Mouse (Mus musculus) liver, adult (tissue): ENCODE results near the gene Gm28845.

Source experiments
- GATA4 ChIP-seq: IDR thresholded peaks from 2 replicates; pipeline ENCODE4 v1.6.1; 2014; ENCODE audit warnings: mild to moderate bottlenecking, low read length; ENCODE audit not compliant: insufficient replicate concordance

Gm28845 gene

GRCm38 (mm10) chr1:65113536-65114172, 5.7 kb downstream of the Gm28845 start:
- TF ChIP-seq GATA4 = no peak

GRCm38 (mm10) chr1:65112807-65113196, 6.6 kb downstream of the Gm28845 start:
- TF ChIP-seq GATA4 = no peak

GRCm38 (mm10) chr1:65112031-65112806, 7.1 kb downstream of the Gm28845 start:
- TF ChIP-seq GATA4 = no peak

- no peak for TF ChIP-seq GATA4
Observed at GRCm38 (mm10) chr1:65109756-65110435, 9.5 kb downstream of the Gm28845 start.

- no peak for TF ChIP-seq GATA4
Observed at GRCm38 (mm10) chr1:65109196-65109595, 10.2 kb downstream of the Gm28845 start.

GRCm38 (mm10) chr1:65107654-65108279, 11.6 kb downstream of the Gm28845 start:
- TF ChIP-seq GATA4 = no peak

GRCm38 (mm10) chr1:65103273-65103672, 16.1 kb downstream of the Gm28845 start, which contains the start of gene Cryga:
TSS of gene Cryga (minus strand) at chr1:65103373.
- no peak for TF ChIP-seq GATA4

GRCm38 (mm10) chr1:65096953-65097352, 22.4 kb downstream of the Gm28845 start:
- TF ChIP-seq GATA4 = no peak

- no peak for TF ChIP-seq GATA4
Observed at GRCm38 (mm10) chr1:65091566-65091965, 27.8 kb downstream of the Gm28845 start.

- no peak for TF ChIP-seq GATA4
Observed at GRCm38 (mm10) chr1:65090370-65090769, 29.0 kb downstream of the Gm28845 start.

GRCm38 (mm10) chr1:65088567-65089356, 30.6 kb downstream of the Gm28845 start:
- TF ChIP-seq GATA4 = no peak

GRCm38 (mm10) chr1:65082188-65082587, 37.2 kb downstream of the Gm28845 start, which contains the start of gene Crygb:
TSS of gene Crygb (minus strand) at chr1:65082288.
- TF ChIP-seq GATA4 = no peak

- no peak for TF ChIP-seq GATA4
Observed at GRCm38 (mm10) chr1:65075607-65076006, 43.8 kb downstream of the Gm28845 start.

- no peak for TF ChIP-seq GATA4
Observed at GRCm38 (mm10) chr1:65073589-65073988, 45.8 kb downstream of the Gm28845 start, which contains the start of gene Crygc. TSS of gene Crygc (minus strand) at chr1:65073689.
